Comparison of ENCODE assay signal across 16 mouse cellular contexts in genomic region chrX:143062641-143063355, GRCm38 (mm10). TPM values are rescaled to one million over a fixed set of nuclear protein-coding genes. Genes with fewer than 3 reads are reported as not detected.
DNase-seq lines count a peak whose midpoint lies in the region; ATAC-seq lines count a peak whose summit lies in the region.
"Had no signal": no experiment of that assay in that cellular context is flagged by ENCODE, and none has a peak within 500 bp of the region (broad histone marks: within the 10 kb centered on the region; RNA-seq: fewer than 3 reads in every experiment).

No protein-coding gene starts in this region.

- WGBS in lung, embryonic 15.5 days, result 54% methylated on average over 11 of the region's 11 CpGs
- WGBS in embryonic facial prominence, embryonic 10.5 days, result 69% methylated on average over 11 of the region's 11 CpGs
- WGBS in limb, embryonic 10.5 days, result 40% methylated on average over 11 of the region's 11 CpGs
- 56% methylated on average over 11 of the region's 11 CpGs for WGBS in stomach, embryonic 15.5 days
- 50% methylated on average over 11 of the region's 11 CpGs for WGBS in liver, embryonic 12.5 days (ENCODE audit: insufficient replicate concordance)

- no peaks in the 10 kb centered on the region for H3K36me3 ChIP-seq in lung, embryonic 15.5 days
- H3K36me3 ChIP-seq in embryonic facial prominence, embryonic 10.5 days (replicated peaks), result no peaks in the 10 kb centered on the region
- no peaks in the 10 kb centered on the region for H3K36me3 ChIP-seq in limb, embryonic 10.5 days
- H3K36me3 ChIP-seq in stomach, embryonic 15.5 days, result no peaks in the 10 kb centered on the region
- no peaks in the 10 kb centered on the region for H3K36me3 ChIP-seq in liver, embryonic 12.5 days
- H3K36me3 ChIP-seq: heart, embryonic 13.5 days; hindbrain, embryonic 12.5 days; midbrain, embryonic 10.5 days had no signal

- DNase-seq in lung, postnatal 25 days (ENCODE audit: low spot score), result no peak
- DNase-seq in embryonic facial prominence, embryonic 10.5 days (ENCODE audit: low spot score), result peak; percentile 49
- DNase-seq in limb, embryonic 10.5 days (ENCODE audit: low spot score), result peak; percentile 55
- DNase-seq in thymus, adult 18-20 months, result no peak
- no peak for DNase-seq in frontal cortex, postnatal 25 days (ENCODE audit: low spot score in 2 of 2)
- DNase-seq: cerebellum, adult 2 months; gastrocnemius, postnatal 14 days; kidney, adult 2 months; layer of hippocampus, adult 9-11 months had no signal

- H3K27me3 ChIP-seq in lung, embryonic 15.5 days, result peaks cover 4% of the 10 kb centered on the region; the same call in 1 of the 2 replicates
- H3K27me3 ChIP-seq in embryonic facial prominence, embryonic 10.5 days (replicated peaks; ENCODE audit: low read depth, poor library complexity, severe bottlenecking), result peaks cover 95% of the 10 kb centered on the region
- peaks cover 100% of the 10 kb centered on the region for H3K27me3 ChIP-seq in limb, embryonic 10.5 days (ENCODE audit: low read depth, poor library complexity, severe bottlenecking)
- no peaks in the 10 kb centered on the region for H3K27me3 ChIP-seq in stomach, embryonic 15.5 days (replicated peaks)
- peaks cover 54% of the 10 kb centered on the region for H3K27me3 ChIP-seq in liver, embryonic 12.5 days (replicated peaks)

- ATAC-seq in lung, embryonic 15.5 days (ENCODE audit: borderline replicate concordance, extremely low read depth, low FRiP score, low TSS enrichment), result no peak
- ATAC-seq in stomach, embryonic 15.5 days (ENCODE audit: insufficient read depth, low FRiP score, low read depth), result no peak
- ATAC-seq in liver, embryonic 12.5 days, result no peak

- no peaks in the 10 kb centered on the region for H3K9me3 ChIP-seq in lung, embryonic 15.5 days
- no peaks in the 10 kb centered on the region for H3K9me3 ChIP-seq in embryonic facial prominence, embryonic 10.5 days
- H3K9me3 ChIP-seq in limb, embryonic 10.5 days (replicated peaks), result no peaks in the 10 kb centered on the region
- H3K9me3 ChIP-seq in stomach, embryonic 15.5 days, result no peaks in the 10 kb centered on the region
- no peaks in the 10 kb centered on the region for H3K9me3 ChIP-seq in liver, embryonic 12.5 days (replicated peaks)
- H3K9me3 ChIP-seq: heart, embryonic 13.5 days; hindbrain, embryonic 12.5 days; midbrain, embryonic 10.5 days had no signal

- H3K4me3 ChIP-seq in lung, embryonic 15.5 days, result no peak overlapping the region
- H3K4me3 ChIP-seq in embryonic facial prominence, embryonic 10.5 days, result no peak overlapping the region
- no peak overlapping the region for H3K4me3 ChIP-seq in limb, embryonic 10.5 days
- no peak overlapping the region for H3K4me3 ChIP-seq in stomach, embryonic 15.5 days (replicated peaks)
- no peak overlapping the region for H3K4me3 ChIP-seq in liver, embryonic 12.5 days
- H3K4me3 ChIP-seq: heart, embryonic 13.5 days; hindbrain, embryonic 12.5 days; midbrain, embryonic 10.5 days; myocyte had no signal

- no peak overlapping the region for H3K9ac ChIP-seq in lung, embryonic 15.5 days
- H3K9ac ChIP-seq in stomach, embryonic 15.5 days, result no peak overlapping the region
- H3K9ac ChIP-seq in liver, embryonic 12.5 days, result no peak overlapping the region
- H3K9ac ChIP-seq: heart, embryonic 13.5 days; hindbrain, embryonic 12.5 days had no signal

- H3K4me2 ChIP-seq in lung, embryonic 15.5 days, result no peak overlapping the region
- no peak overlapping the region for H3K4me2 ChIP-seq in stomach, embryonic 15.5 days
- H3K4me2 ChIP-seq in liver, embryonic 12.5 days, result no peak overlapping the region
- H3K4me2 ChIP-seq: heart, embryonic 13.5 days; hindbrain, embryonic 12.5 days had no signal

- H3K27ac ChIP-seq in lung, embryonic 15.5 days, result peak overlapping the region; percentile 74; the same call in 1 of the 2 replicates
- H3K27ac ChIP-seq in embryonic facial prominence, embryonic 10.5 days (replicated peaks), result peak overlapping the region; percentile 51
- H3K27ac ChIP-seq in limb, embryonic 10.5 days, result peak overlapping the region; percentile 72
- peak overlapping the region; percentile 24; the same call in 1 of the 2 replicates for H3K27ac ChIP-seq in stomach, embryonic 15.5 days
- H3K27ac ChIP-seq in liver, embryonic 12.5 days, result no peak overlapping the region
- H3K27ac ChIP-seq: heart, embryonic 13.5 days; hindbrain, embryonic 12.5 days; midbrain, embryonic 10.5 days had no signal

- H3K4me1 ChIP-seq in lung, embryonic 15.5 days, result peaks cover 4% of the 10 kb centered on the region; the same call in 1 of the 2 replicates
- H3K4me1 ChIP-seq in embryonic facial prominence, embryonic 10.5 days, result peaks cover 18% of the 10 kb centered on the region
- peaks cover 32% of the 10 kb centered on the region for H3K4me1 ChIP-seq in limb, embryonic 10.5 days
- no peaks in the 10 kb centered on the region for H3K4me1 ChIP-seq in stomach, embryonic 15.5 days
- no peaks in the 10 kb centered on the region for H3K4me1 ChIP-seq in liver, embryonic 12.5 days
- H3K4me1 ChIP-seq: hindbrain, embryonic 12.5 days had no signal

RNA-seq across cellular contexts. Expression of gene Rtl9, which starts 36.6 kb away (rescaled TPM):
- 0.36 and 0.50 TPM in 2 replicates for polyA plus RNA-seq in lung, embryonic 15.5 days (2015; fragmentation: Nextera tagmentation; extraction: Ambion mirVana)
- polyA plus RNA-seq in embryonic facial prominence, embryonic 10.5 days (2016; fragmentation: Nextera tagmentation; extraction: Ambion mirVana), result 0.18 and 0.27 TPM in 2 replicates
- 0.54 and 0.55 TPM in 2 replicates for polyA plus RNA-seq in limb, embryonic 10.5 days (2016; fragmentation: Nextera tagmentation; extraction: Ambion mirVana)
- 0.66 and 0.71 TPM in 2 replicates for polyA plus RNA-seq in stomach, embryonic 15.5 days (2015; fragmentation: Nextera tagmentation; extraction: Ambion mirVana)
- 0.02 TPM in 1 of 2 replicates, not detected in the other for polyA plus RNA-seq in liver, embryonic 12.5 days (2016; fragmentation: Nextera tagmentation; extraction: Ambion mirVana)
- polyA plus RNA-seq: heart, embryonic 13.5 days had no signal

Comparison
In these comparisons a context has a peak if more than half of its experiments do, and no peak if none do; other contexts are left out.
1. DNase-seq: peak in embryonic facial prominence, embryonic 10.5 days (single experiment) and limb, embryonic 10.5 days (single experiment); none in lung, postnatal 25 days (single experiment), thymus, adult 18-20 months (0 of 2) and frontal cortex, postnatal 25 days (0 of 2).